Mouse (Mus musculus) neural tube, embryonic 14.5 days (tissue): ENCODE measurements around the gene Pck2. TPM values are rescaled to one million over a fixed set of nuclear protein-coding genes. Genes with fewer than 3 reads are reported as not detected.

Source experiments
- ATAC-seq: fragments of 200-750 bp; cut with Nextera tagmentation; 2 replicates; pipeline ENCODE4 v1.8.0; 2017; ENCODE audit warnings: low read depth, mild to moderate bottlenecking, moderate TSS enrichment, moderate library complexity
- H3K27ac ChIP-seq: fragments of 300-500 bp; sonication (generic); 2 replicates; pipeline ENCODE4 v1.5.1; 2014; ENCODE audit warnings: low read depth, mild to moderate bottlenecking, control low read depth, low read length, moderate library complexity, mixed read lengths
- H3K27me3 ChIP-seq: fragments of 300-500 bp; sonication (generic); 2 replicates; pipeline ENCODE4 v1.6.1; 2014; ENCODE audit warnings: low read length; ENCODE audit not compliant: control insufficient read depth, insufficient read depth
- H3K36me3 ChIP-seq: fragments of 300-500 bp; sonication (generic); 2 replicates; pipeline ENCODE4 v1.6.1; 2014; ENCODE audit warnings: low read length, mixed read lengths; ENCODE audit not compliant: control insufficient read depth, insufficient read depth
- H3K4me1 ChIP-seq: fragments of 300-500 bp; sonication (generic); 2 replicates; pipeline ENCODE4 v1.6.1; 2014; ENCODE audit warnings: low read length; ENCODE audit not compliant: control insufficient read depth, insufficient read depth
- H3K4me2 ChIP-seq: fragments of 300-500 bp; sonication (generic); 2 replicates; pipeline ENCODE4 v1.6.1; 2014; ENCODE audit warnings: mild to moderate bottlenecking, low read depth, low read length, control low read depth
- H3K4me3 ChIP-seq: fragments of 300-500 bp; sonication (generic); 2 replicates; pipeline ENCODE4 v1.5.1; 2014; ENCODE audit warnings: low read depth, low read length, control low read depth, mixed read lengths
- H3K9ac ChIP-seq: fragments of 300-500 bp; sonication (generic); replicated peaks from 2 replicates; pipeline ENCODE4 v1.6.1; 2014; ENCODE audit warnings: low read depth, mild to moderate bottlenecking, control low read depth, low read length, mixed read lengths
- H3K9me3 ChIP-seq: fragments of 300-500 bp; sonication (generic); 2 replicates; pipeline ENCODE4 v1.6.1; 2016; ENCODE audit warnings: low read length; ENCODE audit not compliant: control insufficient read depth
- WGBS: fragments of 180-500 bp; shearing (Covaris S2); extraction: QIAGEN DNeasy Blood & Tissue Kit; methylation state at CpG from one replicate; pipeline ENCODE4 v1.1.7; 2014; 5-methylcytosine and 5-hydroxymethylcytosine counted together
- polyA plus RNA-seq: library from polyadenylated mRNA; unstranded; fragments of >200 nt; fragmentation: Nextera tagmentation; extraction: Ambion mirVana; gene quantifications from 2 replicates; pipeline ENCODE4 v1.2.1, GENCODE M21; 2014

The Pck2 gene
- polyA plus RNA-seq: 17.6 and 19.5 TPM in 2 replicates

- H3K27ac ChIP-seq: peak within 1 kb of the TSS; percentile 88
- H3K36me3 ChIP-seq: no peaks in the 10 kb centered on the region
- H3K27me3 ChIP-seq: no peaks in the 10 kb centered on the region
- peak within 1 kb of the TSS; percentile 60 for H3K9ac ChIP-seq
- H3K9me3 ChIP-seq: no peaks in the 10 kb centered on the region
- H3K4me2 ChIP-seq: peak within 1 kb of the TSS; percentile 77
- ATAC-seq: peak; percentile 87
- under 1% methylated on average over 32 of the region's 32 CpGs for WGBS
- peak within 1 kb of the TSS; percentile 47 for H3K4me3 ChIP-seq
- H3K4me1 ChIP-seq: peaks cover 20% of the 10 kb centered on the region
Measured at GRCm38 (mm10) chr14:55540067-55540786, at the start of gene Pck2. Pck2 (plus strand) TSS chr14:55540266.

GRCm38 (mm10) chr14:55490361-55491201 is 49.5 kb upstream of the Pck2 start, which contains the start of gene Carmil3:
Carmil3 (plus strand) TSS chr14:55490651.
- Histone ChIP-seq H3K4me3 (peak within 1 kb of the TSS; percentile 75), H3K36me3 (peaks cover 16% of the 10 kb centered on the region; the same call in 1 of the 2 replicates), H3K9me3 (no peaks in the 10 kb centered on the region), H3K4me2 (peak within 1 kb of the TSS; percentile 67), H3K27ac (peak within 1 kb of the TSS; percentile 93), H3K9ac (peak within 1 kb of the TSS; percentile 82), H3K27me3 (no peaks in the 10 kb centered on the region), H3K4me1 (peaks cover 3% of the 10 kb centered on the region; the same call in 1 of the 2 replicates)
- ATAC-seq: peak; percentile 93
- under 1% methylated on average over 64 of the region's 68 CpGs for whole genome bisulfite sequencing

- no peaks in the 10 kb centered on the region for H3K27me3 ChIP-seq
- H3K9me3 ChIP-seq: no peaks in the 10 kb centered on the region
- peak; percentile 77 for ATAC-seq
- peak overlapping the region; percentile 75 for H3K4me3 ChIP-seq
- H3K27ac ChIP-seq: peak overlapping the region; percentile 93
- peaks cover 21% of the 10 kb centered on the region for H3K36me3 ChIP-seq
- under 1% methylated on average over 30 of the region's 30 CpGs for WGBS
- peak overlapping the region; percentile 82 for H3K9ac ChIP-seq
- peak overlapping the region; percentile 67 for H3K4me2 ChIP-seq
- H3K4me1 ChIP-seq: peaks cover 3% of the 10 kb centered on the region; the same call in 1 of the 2 replicates
Measured at GRCm38 (mm10) chr14:55491291-55491833, 48.7 kb upstream of the Pck2 start.

GRCm38 (mm10) chr14:55492103-55492502 is 48.0 kb upstream of the Pck2 start:
- WGBS: 25% methylated on average over 3 of the region's 3 CpGs

GRCm38 (mm10) chr14:55495509-55496240 is 44.4 kb upstream of the Pck2 start:
- ATAC-seq: no peak
- Histone ChIP-seq H3K4me2 (no peak overlapping the region), H3K4me3 (no peak overlapping the region), H3K4me1 (peaks cover 3% of the 10 kb centered on the region; the same call in 1 of the 2 replicates), H3K27me3 (no peaks in the 10 kb centered on the region), H3K27ac (no peak overlapping the region), H3K9ac (no peak overlapping the region), H3K36me3 (peaks cover 28% of the 10 kb centered on the region), H3K9me3 (no peaks in the 10 kb centered on the region)
- WGBS: 76% methylated on average over 19 of the region's 20 CpGs

More at GRCm38 (mm10) chr14:55492103-55492502, 48.0 kb upstream of the Pck2 start:
- Histone ChIP-seq H3K36me3 (peaks cover 21% of the 10 kb centered on the region), H3K4me1 (peaks cover 3% of the 10 kb centered on the region; the same call in 1 of the 2 replicates), H3K27me3 (no peaks in the 10 kb centered on the region), H3K9ac (no peak overlapping the region), H3K27ac (no peak overlapping the region), H3K4me3 (no peak overlapping the region), H3K9me3 (no peaks in the 10 kb centered on the region), H3K4me2 (peak overlapping the region; percentile 67)
- ATAC-seq: no peak

- Histone ChIP-seq H3K4me2 (no peak overlapping the region), H3K27me3 (no peaks in the 10 kb centered on the region), H3K36me3 (peaks cover 32% of the 10 kb centered on the region), H3K4me1 (no peaks in the 10 kb centered on the region; the same call in 1 of the 2 replicates), H3K9ac (no peak overlapping the region), H3K9me3 (no peaks in the 10 kb centered on the region), H3K4me3 (no peak overlapping the region), H3K27ac (no peak overlapping the region)
- ATAC-seq: peak; percentile 12; the same call in 1 of the 2 replicates
- 77% methylated on average over 16 of the region's 16 CpGs for WGBS
Measured at GRCm38 (mm10) chr14:55496761-55497448, 43.2 kb upstream of the Pck2 start.

GRCm38 (mm10) chr14:55497449-55497821 is 42.6 kb upstream of the Pck2 start:
- ATAC-seq: peak; percentile 60
- Histone ChIP-seq H3K4me2 (no peak overlapping the region), H3K36me3 (peaks cover 37% of the 10 kb centered on the region), H3K4me3 (no peak overlapping the region), H3K27me3 (no peaks in the 10 kb centered on the region), H3K27ac (no peak overlapping the region), H3K9me3 (no peaks in the 10 kb centered on the region), H3K9ac (no peak overlapping the region), H3K4me1 (no peaks in the 10 kb centered on the region; the same call in 1 of the 2 replicates)
- 31% methylated on average over 6 of the region's 6 CpGs for WGBS

GRCm38 (mm10) chr14:55505612-55506011 is 34.5 kb upstream of the Pck2 start:
- Histone ChIP-seq H3K4me2 (no peak overlapping the region), H3K27me3 (no peaks in the 10 kb centered on the region), H3K4me3 (no peak overlapping the region), H3K9ac (no peak overlapping the region), H3K4me1 (no peaks in the 10 kb centered on the region), H3K9me3 (no peaks in the 10 kb centered on the region), H3K36me3 (peaks cover 12% of the 10 kb centered on the region), H3K27ac (no peak overlapping the region)
- ATAC-seq: no peak
- WGBS: 89% methylated on average over 9 of the region's 9 CpGs
